Mouse (Mus musculus) layer of hippocampus, postnatal 10 days (tissue): ENCODE results near the gene Ackr3. TPM values are rescaled to one million over a fixed set of nuclear protein-coding genes. Genes with fewer than 3 reads are reported as not detected.

Experiments used
- DNase-seq, 2 experiments: peaks; one replicate each; pipeline ENCODE4 v3.0.0; 2021; ENCODE audit warnings: low spot score in 2 of 2
- total RNA-seq, 2 experiments: library from RNA; stranded (reverse); gene quantifications; 2 replicates each; pipeline ENCODE4 v1.2.3; 2021

Gene Ackr3
- total RNA-seq, 2 experiments from 2014 or later: 8.4 to 8.5 TPM

GRCm38 (mm10) chr1:90203341-90203740 lies 439 bp upstream of the Ackr3 start:
- no peak for DNase-seq

- no peak for DNase-seq
Measured at GRCm38 (mm10) chr1:90204821-90205220, 1.0 kb downstream of the Ackr3 start.

DNA sequence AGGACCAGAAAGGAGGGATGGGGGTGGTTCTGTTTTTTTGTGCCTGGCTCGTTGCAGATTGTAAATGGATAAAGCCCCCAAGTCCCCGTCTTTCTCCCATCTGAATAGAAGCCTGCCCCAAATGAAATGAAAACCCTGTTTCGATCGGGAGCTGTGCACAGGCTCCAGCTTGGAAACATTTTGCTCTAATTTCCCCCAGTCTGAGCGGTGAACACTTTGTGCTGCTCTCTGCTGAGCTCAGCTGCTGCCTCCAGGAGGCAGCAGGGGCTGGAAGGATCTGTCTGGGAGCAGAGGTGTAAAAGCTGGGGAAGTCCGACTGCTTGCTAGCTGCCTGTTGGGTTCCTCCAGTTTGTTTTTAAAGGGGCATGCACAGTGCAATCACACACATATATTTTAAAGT lies 1.4 kb downstream of the Ackr3 start:
- peak; percentile 55 to 60 for DNase-seq

- DNase-seq: no peak
Measured at GRCm38 (mm10) chr1:90206684-90207083, 2.9 kb downstream of the Ackr3 start.

DNA sequence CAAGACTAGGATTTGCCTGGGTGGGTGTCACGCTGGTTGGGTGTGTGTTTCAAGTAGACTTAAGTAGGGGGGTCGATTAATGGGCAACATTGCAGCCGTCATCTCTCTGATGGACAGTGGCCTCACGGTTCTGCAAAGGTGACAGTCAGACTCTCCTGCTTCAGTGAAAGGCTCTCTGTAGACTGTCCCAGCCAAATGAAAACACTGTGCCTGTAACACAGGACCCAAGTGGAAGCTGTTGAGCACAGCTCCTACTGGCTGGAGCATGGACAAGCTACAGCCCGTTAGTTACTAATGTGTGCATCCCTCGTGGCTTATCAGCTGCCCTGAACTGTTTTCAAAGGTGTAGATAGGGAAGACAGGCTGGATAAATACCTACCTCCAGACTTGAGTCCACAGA lies 3.5 kb downstream of the Ackr3 start:
- DNase-seq: no peak

DNA sequence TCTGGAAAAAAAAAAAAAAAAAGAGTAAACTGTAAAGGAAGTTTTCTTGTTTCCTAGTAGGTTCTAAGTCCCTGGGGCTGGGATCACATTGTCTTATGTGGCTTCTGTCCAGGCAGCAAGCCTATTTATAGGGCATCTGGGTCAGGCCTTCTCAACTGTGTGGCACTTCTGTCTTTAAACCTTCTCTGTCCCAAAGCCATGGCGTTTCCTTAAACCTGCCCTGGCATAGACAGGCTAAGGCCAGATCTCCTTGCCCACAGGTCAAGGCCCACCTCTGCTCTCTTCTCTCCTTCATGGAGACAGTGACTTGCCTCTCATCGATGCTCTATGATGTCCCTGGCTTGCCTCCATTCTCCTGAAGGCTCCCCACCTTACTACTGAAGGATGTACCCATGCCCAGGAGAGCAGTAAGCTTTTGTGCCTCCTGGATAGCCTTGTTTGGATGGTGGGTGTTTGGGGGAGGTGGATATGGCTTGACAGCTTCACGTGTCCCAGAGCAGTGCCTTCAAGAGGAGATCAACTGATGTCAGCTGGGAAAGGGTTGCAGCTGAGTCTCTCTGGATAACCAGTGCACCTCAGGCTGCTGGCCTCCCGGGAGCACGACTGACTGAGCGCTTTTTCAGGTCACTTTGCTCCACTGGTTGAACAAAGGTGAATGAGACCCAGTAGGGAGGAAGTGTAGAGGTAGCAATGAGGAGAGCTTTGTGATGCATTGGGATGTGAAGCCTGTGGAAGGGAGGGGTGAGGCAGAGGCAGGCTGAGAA lies 4.1 kb downstream of the Ackr3 start:
- no peak for DNase-seq

DNA sequence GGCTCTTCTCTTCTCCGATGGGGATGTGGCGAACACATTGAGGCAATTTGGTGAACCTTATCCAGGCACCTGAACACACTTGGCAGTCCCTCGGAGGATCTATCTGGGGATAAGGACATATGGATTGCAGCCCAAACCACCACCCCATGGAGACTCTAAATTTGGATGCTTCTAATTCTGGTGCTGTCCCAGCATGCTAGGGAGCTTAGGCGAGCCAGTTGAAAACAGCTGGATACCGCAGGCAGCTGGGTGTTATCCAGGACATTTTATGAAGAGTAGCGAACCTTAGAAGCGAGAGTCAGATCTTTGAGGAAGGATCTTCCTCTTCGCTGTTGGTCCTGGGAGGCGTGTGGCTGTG lies 4.7 kb downstream of the Ackr3 start:
- DNase-seq: no peak

GRCm38 (mm10) chr1:90209069-90209468 lies 5.3 kb downstream of the Ackr3 start:
- DNase-seq: no peak

DNA sequence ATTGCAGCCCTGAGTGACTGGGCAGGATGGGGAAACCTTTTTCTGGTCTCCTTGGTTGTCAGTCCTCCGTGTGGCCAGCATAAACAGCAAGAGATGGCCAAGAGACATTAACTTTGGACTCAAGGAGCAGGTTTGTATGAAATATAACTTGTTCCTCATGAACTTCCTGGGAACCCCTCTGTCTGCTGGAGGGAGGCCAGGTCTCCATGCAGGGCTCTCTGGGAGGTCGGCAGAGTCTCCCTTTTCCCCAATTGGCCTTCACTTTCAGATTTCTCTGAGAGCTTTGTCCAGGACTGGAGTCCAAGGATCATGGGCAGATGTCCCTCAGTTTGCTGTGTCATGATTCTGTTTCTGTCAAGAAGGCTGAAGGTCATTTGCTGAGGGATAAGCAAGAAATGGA lies 6.0 kb downstream of the Ackr3 start:
- no peak for DNase-seq

- no peak for DNase-seq
Measured at GRCm38 (mm10) chr1:90210346-90210745, 6.6 kb downstream of the Ackr3 start.

GRCm38 (mm10) chr1:90210761-90211160 lies 7.0 kb downstream of the Ackr3 start:
- no peak for DNase-seq

DNA sequence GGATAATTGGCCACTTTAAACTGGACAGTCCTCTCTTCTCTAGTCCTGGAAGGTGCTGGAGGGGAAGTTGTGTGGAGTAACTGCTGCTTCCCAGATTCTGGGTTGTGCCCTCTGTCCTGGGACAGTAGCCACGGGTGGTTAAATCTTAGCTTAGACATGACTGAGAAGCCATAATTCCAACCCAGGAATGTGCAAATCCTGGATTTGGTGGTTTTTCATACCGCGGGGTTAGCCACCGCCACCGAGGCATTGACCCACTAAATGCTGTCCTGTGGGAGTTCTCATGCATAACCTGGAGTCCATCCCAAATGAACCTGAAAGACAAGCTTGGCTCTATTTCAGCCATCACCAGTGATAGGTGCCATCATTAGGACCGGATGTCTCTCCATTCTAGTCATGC lies 8.6 kb downstream of the Ackr3 start:
- no peak for DNase-seq

DNA sequence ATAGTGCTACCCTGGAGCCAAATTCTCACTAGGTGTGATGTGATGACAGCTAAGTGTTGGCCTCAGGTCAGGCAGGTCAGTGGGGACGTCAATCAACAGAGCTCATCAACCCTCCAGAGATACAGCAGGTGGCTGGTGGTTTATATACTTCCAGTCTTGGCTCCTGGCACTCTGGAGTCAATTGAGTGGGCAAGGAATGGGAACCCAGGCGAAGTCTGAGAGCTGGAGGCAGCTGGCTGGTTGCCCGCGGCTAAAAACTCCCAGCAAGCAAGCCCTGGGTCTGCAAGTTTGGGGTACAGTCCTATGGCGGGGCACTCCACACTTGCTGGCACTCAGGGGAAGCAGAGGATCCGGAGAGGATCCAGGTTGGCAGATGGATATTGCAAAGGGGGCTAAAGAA lies 9.1 kb downstream of the Ackr3 start:
- no peak for DNase-seq

DNA sequence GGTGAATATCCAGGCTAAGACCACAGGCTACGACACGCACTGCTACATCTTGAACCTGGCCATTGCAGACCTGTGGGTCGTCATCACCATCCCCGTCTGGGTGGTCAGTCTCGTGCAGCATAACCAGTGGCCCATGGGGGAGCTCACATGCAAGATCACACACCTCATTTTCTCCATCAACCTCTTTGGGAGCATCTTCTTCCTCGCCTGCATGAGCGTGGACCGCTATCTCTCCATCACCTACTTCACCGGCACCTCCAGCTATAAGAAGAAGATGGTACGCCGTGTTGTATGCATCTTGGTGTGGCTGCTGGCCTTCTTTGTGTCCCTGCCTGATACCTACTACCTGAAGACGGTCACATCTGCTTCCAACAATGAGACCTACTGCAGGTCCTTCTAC lies 10.2 kb downstream of the Ackr3 start:
- no peak for DNase-seq

DNA sequence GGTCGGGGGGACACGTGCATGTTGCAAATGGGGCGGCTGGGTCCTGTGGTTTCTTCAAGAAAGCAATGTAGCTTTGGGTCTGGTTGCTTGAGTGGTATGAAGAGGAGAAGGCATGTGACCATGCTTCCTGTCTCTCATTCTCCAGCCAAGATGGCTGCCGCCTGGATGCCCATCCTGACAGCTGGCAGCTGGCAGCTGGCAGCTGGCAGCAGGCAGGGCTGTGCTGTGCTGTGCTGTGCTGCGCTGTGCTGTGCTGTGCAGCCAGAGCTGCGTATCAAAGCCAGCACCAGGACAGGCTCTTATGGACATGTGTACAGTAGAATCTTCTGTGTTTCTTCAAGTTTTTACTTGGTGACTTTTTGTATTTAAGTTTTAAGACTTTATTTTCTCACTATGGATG lies 11.1 kb downstream of the Ackr3 start:
- no peak for DNase-seq

GRCm38 (mm10) chr1:90215881-90216280 lies 12.1 kb downstream of the Ackr3 start:
- no peak for DNase-seq

GRCm38 (mm10) chr1:90216395-90216794 lies 12.6 kb downstream of the Ackr3 start:
- DNase-seq: no peak

DNA sequence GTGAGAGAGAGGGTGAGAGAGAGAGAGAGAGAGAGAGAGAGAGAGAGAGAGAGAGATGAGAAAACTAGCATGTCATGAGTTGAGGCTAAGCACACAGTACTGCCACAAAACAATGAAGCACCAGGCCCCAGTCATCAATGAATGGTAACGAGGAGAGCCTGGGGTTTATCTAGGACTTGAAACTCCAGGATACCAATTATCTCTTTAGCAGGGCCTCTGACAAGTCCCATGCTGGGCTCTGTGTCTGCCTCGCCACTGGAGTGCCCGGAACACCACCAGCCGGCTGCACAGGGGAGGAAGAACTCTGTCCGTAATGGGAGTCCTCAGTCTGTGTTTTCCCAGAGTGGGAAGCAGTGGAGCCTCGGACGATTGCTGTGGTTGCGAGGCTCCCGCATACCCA lies 16.5 kb downstream of the Ackr3 start:
- DNase-seq: no peak

- DNase-seq: no peak
Measured at GRCm38 (mm10) chr1:90220844-90221243, 17.1 kb downstream of the Ackr3 start.

DNA sequence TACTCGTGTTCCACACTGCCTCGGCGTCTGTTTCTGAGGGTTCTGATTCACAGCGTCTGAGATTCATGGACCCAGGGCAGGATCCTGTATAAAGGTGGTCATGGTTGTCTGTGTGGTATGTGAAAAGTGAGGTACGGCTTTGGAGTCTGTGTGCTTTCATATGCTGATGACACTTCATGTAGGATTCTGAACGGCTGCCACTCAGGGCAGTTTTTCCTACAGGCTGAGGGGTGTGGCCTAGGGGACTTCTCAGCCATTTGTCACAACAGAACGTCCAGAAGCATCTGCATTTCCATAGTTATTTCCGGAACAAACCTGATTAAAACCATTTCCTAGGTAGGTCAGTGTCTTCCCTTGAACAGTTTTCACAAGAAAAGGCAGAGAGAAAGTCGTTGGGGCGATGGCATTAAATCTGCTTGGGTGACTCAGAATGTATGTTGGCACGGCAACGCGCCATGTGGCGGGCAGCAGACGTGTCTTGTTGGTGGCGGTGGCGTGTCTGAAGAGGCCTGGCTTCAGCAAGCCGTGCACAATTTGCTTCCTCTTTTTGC lies 18.1 kb downstream of the Ackr3 start:
- peak in 1 of 2 experiments; percentile 59 for DNase-seq

GRCm38 (mm10) chr1:90222427-90222901 lies 18.7 kb downstream of the Ackr3 start:
- DNase-seq: no peak

- no peak for DNase-seq
Measured at GRCm38 (mm10) chr1:90223006-90223405, 19.2 kb downstream of the Ackr3 start.

GRCm38 (mm10) chr1:90225603-90226254 lies 21.9 kb downstream of the Ackr3 start:
- DNase-seq: no peak
